Mouse (Mus musculus) forebrain, embryonic 11.5 days (tissue): ENCODE measurements around the gene Sfrp4. TPM values are rescaled to one million over a fixed set of nuclear protein-coding genes. Genes with fewer than 3 reads are reported as not detected.

Source experiments
- ATAC-seq: fragments of 200-750 bp; cut with Nextera tagmentation; replicated peaks from 2 replicates; pipeline ENCODE4 v1.8.0; 2017; ENCODE audit warnings: moderate TSS enrichment; ENCODE audit not compliant: low FRiP score
- DNase-seq: peaks from one replicate; pipeline ENCODE4 v3.0.0-alpha.2; 2017; ENCODE audit warnings: low spot score
- H3K27ac ChIP-seq: fragments of 300-500 bp; sonication (generic); 2 replicates; pipeline ENCODE4 v1.5.1; 2014; ENCODE audit warnings: low read depth, low read length
- H3K27me3 ChIP-seq: fragments of 300-500 bp; sonication (generic); 2 replicates; pipeline ENCODE4 v1.6.1; 2014; ENCODE audit warnings: mild to moderate bottlenecking, low read length, mixed read lengths; ENCODE audit not compliant: control insufficient read depth, insufficient read depth
- H3K36me3 ChIP-seq: fragments of 300-500 bp; sonication (generic); 2 replicates; pipeline ENCODE4 v1.6.1; 2014; ENCODE audit warnings: mild to moderate bottlenecking, low read length, moderate library complexity, mixed read lengths; ENCODE audit not compliant: control insufficient read depth, insufficient read depth
- H3K4me1 ChIP-seq: fragments of 300-500 bp; sonication (generic); replicated peaks from 2 replicates; pipeline ENCODE4 v1.6.1; 2014; ENCODE audit warnings: low read length, mixed read lengths; ENCODE audit not compliant: control insufficient read depth, insufficient read depth
- H3K4me2 ChIP-seq: fragments of 300-500 bp; sonication (generic); 2 replicates; pipeline ENCODE4 v1.6.1; 2014; ENCODE audit warnings: low read depth, mild to moderate bottlenecking, low read length, moderate library complexity, mixed read lengths; ENCODE audit not compliant: severe bottlenecking
- H3K4me3 ChIP-seq: fragments of 300-500 bp; sonication (generic); 2 replicates; pipeline ENCODE4 v1.5.1; 2014; ENCODE audit warnings: low read depth, low read length
- H3K9ac ChIP-seq: fragments of 300-500 bp; sonication (generic); 2 replicates; pipeline ENCODE4 v1.6.1; 2014; ENCODE audit warnings: low read length
- H3K9me3 ChIP-seq: fragments of 300-500 bp; sonication (generic); 2 replicates; pipeline ENCODE4 v1.6.1; 2016; ENCODE audit warnings: low read length, mixed read lengths; ENCODE audit not compliant: control insufficient read depth
- WGBS: fragments of 180-500 bp; shearing (Covaris S2); extraction: QIAGEN DNeasy Blood & Tissue Kit; methylation state at CpG from one replicate; pipeline ENCODE4 v1.1.7; 2014; 5-methylcytosine and 5-hydroxymethylcytosine counted together
- polyA plus RNA-seq: library from polyadenylated mRNA; unstranded; fragments of >200 nt; fragmentation: Nextera tagmentation; extraction: Ambion mirVana; gene quantifications from 2 replicates; pipeline ENCODE4 v1.2.1, GENCODE M21; 2014

Sfrp4 gene
- polyA plus RNA-seq, 1 experiment from 2014 or later: 2.2 TPM

DNA sequence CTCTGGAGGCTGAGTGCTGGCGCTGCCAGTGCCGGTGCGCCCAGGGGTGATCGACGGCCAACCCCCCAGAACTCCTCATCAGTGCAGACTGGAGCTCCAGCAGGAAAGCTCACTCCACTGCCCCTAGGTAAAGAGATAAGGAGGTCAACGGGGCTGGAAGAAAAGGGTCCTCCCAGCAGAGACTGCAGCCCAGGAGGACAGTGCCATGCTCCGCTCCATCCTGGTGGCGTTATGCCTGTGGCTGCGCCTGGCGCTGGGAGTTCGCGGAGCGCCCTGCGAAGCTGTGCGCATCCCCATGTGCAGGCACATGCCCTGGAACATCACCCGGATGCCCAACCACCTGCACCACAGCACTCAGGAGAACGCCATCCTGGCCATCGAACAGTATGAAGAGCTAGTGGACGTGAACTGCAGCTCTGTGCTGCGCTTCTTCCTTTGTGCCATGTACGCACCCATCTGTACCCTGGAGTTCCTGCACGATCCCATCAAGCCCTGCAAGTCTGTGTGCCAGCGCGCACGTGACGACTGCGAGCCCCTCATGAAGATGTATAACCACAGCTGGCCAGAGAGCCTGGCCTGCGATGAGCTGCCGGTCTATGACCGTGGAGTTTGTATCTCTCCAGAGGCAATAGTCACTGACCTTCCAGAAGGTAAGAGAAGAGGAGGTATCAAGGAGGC is 463 bp downstream of the Sfrp4 start:
- no peak overlapping the region for H3K27ac ChIP-seq
- DNase-seq: peak; percentile 57
- WGBS: 23% methylated on average over 30 of the region's 30 CpGs

DNA sequence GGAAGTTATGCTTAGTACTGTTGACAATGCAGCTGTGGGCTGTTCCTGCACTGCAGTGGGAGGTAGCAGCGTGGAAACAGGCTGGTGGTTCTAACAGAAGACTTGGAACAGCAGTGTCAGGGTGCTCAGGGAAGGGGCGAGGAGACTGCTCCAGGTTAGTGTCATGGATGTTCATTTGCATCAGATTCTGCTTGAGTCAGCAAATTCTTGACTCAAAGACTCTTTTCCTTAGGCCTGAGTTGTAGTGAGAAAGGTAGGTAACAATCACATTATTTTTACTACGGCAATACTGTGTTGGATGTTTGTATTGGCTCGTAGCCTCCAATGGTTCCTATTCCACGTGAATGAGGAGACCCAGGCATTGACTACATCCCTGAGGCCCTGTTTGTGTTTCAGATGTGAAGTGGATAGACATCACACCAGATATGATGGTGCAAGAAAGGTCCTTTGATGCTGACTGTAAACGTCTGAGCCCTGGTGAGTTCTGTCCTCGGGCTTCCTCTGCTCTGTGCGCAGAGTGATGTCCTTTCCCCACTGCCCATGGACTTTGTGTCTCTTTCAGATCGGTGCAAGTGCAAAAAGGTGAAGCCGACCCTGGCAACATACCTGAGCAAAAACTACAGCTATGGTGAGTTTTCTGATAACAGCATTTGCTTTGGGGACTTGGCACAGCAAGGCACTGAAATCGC is 1.9 kb downstream of the Sfrp4 start:
- 0 out of 2 replicates have a peak, but pooled peaks cover 4% of the 10 kb centered on the region for H3K4me1 ChIP-seq
- DNase-seq (no peak), ATAC-seq (no peak)
- H3K9me3 ChIP-seq: no peaks in the 10 kb centered on the region
- no peak overlapping the region for H3K4me3 ChIP-seq
- peaks cover 3% of the 10 kb centered on the region; the same call in 1 of the 2 replicates for H3K27me3 ChIP-seq
- no peak overlapping the region for H3K4me2 ChIP-seq
- no peaks in the 10 kb centered on the region for H3K36me3 ChIP-seq
- H3K9ac ChIP-seq: no peak overlapping the region
- H3K27ac ChIP-seq: no peak overlapping the region
- WGBS: 89% methylated on average over 11 of the region's 11 CpGs

More for the DNA sequence above, 463 bp downstream of the Sfrp4 start:
- Histone ChIP-seq H3K9ac (peak overlapping the region; percentile 62), H3K36me3 (no peaks in the 10 kb centered on the region), H3K4me3 (peak overlapping the region; percentile 44), H3K4me1 (0 out of 2 replicates have a peak, but pooled peaks cover 4% of the 10 kb centered on the region), H3K27me3 (peaks cover 3% of the 10 kb centered on the region; the same call in 1 of the 2 replicates), H3K9me3 (no peaks in the 10 kb centered on the region), H3K4me2 (peak overlapping the region; percentile 83)
- peak; percentile 31 for ATAC-seq

DNA sequence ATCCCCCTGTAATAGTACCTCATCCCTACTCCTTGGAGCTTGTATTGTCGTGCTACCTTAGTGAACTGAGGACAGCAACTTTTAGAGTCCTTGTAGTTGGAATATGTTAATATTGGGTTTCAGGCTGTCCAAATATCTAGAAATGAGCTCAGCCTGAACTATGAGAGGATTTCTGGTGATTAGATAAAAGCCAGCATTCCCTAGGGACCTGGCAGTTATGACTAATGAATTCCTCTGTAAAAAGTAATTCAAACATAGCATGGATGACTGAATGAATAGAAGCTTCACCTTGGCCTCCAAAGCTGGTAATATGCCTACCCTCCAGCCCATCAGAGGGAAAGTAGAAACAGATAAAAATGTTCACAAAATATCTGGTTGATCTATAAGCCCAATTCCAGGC is 3.6 kb downstream of the Sfrp4 start:
- no peak overlapping the region for H3K9ac ChIP-seq
- no peak for ATAC-seq
- 74% methylated on average over 1 of the region's 1 CpGs for WGBS
- no peak overlapping the region for H3K27ac ChIP-seq
- peaks cover 3% of the 10 kb centered on the region; the same call in 1 of the 2 replicates for H3K27me3 ChIP-seq
- no peak overlapping the region for H3K4me2 ChIP-seq
- no peaks in the 10 kb centered on the region for H3K36me3 ChIP-seq
- 0 out of 2 replicates have a peak, but pooled peaks cover 4% of the 10 kb centered on the region for H3K4me1 ChIP-seq
- no peak for DNase-seq
- H3K4me3 ChIP-seq: no peak overlapping the region
- H3K9me3 ChIP-seq: no peaks in the 10 kb centered on the region

DNA sequence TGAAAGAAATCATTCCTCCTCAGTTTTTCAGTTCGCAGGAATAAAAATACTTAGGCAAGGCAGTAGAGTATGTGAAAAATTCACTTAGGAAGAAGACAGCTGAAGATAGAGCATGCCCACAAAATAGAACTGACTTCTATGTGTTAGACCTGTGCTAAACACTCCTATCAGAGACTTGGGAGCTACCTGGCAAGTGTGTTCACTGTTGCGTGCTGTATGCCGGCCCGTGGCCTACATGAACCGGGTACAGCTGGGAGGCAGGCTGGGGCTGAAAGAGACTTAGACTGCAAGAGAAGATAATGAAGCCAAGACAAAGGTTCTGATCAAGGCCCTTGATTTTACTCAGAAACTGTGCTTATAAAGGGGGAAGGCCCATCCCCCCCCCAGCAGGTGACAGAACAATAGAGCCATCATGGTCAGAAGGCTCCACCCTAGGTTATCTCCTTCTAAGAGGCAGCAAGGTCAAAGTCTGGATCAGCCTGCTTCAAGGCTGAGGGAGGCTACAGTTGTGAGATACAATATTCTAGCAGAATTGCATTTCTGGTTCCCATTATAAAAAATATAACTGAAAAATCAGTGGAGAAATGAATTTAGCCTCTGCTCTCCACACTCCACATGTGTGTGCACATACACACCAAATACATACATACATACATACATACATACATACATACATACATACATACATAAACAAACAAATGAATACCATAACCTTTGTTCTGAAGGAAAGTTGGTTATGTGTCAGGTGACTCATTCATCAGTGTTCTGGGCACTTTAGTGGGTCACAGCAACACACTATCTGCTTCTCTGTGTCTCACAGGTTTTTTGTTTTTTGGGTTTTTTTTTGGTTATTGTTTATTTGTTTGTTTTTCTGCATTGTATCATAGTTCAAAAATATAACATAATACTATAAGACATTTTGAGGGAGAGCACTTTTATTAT is 8.1 kb downstream of the Sfrp4 start:
- H3K9me3 ChIP-seq: no peaks in the 10 kb centered on the region
- ATAC-seq: no peak
- no peaks in the 10 kb centered on the region for H3K27me3 ChIP-seq
- no peak for DNase-seq
- no peak overlapping the region for H3K9ac ChIP-seq
- H3K27ac ChIP-seq: no peak overlapping the region
- H3K4me1 ChIP-seq: no peaks in the 10 kb centered on the region
- no peak overlapping the region for H3K4me2 ChIP-seq
- H3K4me3 ChIP-seq: no peak overlapping the region
- no peaks in the 10 kb centered on the region for H3K36me3 ChIP-seq
- 86% methylated on average over 5 of the region's 5 CpGs for WGBS

DNA sequence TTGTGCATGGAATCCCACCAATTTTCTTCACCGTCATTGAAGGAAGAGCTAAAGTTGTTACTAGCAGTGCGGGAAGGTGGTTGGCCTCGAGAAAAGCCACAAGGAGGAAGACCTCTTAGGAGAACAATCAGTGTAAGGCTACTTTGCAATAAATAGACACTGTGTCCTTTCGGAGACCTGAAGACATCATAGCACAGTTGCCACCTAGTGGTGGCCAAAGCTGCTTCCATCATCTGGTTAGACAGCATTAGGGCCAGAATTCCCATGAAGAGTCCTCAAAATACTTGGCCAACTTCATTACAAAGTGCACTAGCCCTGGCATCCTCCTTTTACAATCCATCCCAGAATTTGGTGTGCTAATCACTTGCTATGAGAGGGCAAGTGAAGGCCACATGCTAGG is 13.2 kb downstream of the Sfrp4 start:
- 84% methylated on average over 4 of the region's 4 CpGs for WGBS
- no peak overlapping the region for H3K4me2 ChIP-seq
- H3K36me3 ChIP-seq: no peaks in the 10 kb centered on the region
- ATAC-seq (0 out of 2 replicates have a peak, but pooled peaks have one; percentile 53), DNase-seq (no peak)
- no peaks in the 10 kb centered on the region for H3K9me3 ChIP-seq
- H3K4me3 ChIP-seq: no peak overlapping the region
- no peak overlapping the region for H3K27ac ChIP-seq
- H3K27me3 ChIP-seq: no peaks in the 10 kb centered on the region
- no peaks in the 10 kb centered on the region for H3K4me1 ChIP-seq
- H3K9ac ChIP-seq: no peak overlapping the region

DNA sequence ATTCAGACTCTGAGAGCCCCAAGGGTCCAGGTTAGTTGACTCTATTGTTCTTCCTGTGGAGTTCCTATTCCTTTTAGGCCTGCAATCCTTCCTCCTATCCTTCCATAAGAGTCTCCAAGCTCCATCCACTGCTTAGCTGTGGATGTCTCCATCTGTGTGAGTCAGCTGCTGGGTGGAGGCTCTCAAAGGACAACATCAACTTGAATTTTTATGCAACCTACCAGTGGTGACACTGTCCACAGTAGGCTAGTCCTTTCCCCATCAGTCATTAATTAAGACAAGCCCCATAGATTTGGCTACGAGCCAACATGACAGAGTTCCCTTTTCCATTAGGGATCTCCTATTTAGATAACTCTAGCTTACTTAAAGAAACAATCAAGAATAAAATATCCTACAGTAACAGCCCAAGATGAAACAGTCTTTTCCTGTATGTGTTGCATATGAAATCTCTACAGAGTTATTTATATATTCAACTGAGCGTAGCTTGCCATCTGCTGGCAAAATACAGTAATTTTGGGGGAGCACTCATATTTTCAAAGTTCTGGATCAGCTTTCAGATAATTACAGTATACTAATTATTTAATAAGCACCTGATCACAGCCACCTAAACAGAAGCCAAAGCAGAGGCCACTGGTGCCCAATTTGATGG is 17.4 kb downstream of the Sfrp4 start:
- no peak for DNase-seq
- no peak for ATAC-seq

DNA sequence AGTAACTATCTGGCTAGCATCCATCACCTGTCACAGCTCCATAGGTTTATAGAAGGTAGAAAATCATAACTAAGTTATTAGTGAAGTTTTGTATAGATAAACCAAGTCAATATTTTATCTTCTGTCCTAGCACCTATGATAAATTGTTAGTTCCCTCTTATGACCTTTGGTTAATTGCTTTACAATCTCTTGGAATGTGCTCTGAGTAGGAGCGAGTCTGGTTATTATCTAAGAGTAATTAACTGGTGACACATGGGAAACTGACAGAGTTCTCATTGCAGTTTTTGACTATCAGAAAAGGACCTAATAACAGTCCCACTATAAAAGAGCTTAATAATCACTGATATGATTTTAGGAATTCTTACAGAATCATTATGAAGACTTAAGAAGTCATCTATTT is 20.6 kb downstream of the Sfrp4 start:
- 82% methylated on average over 1 of the region's 1 CpGs for WGBS
- no peak overlapping the region for H3K9ac ChIP-seq
- H3K27ac ChIP-seq: no peak overlapping the region
- H3K9me3 ChIP-seq: no peaks in the 10 kb centered on the region
- H3K36me3 ChIP-seq: no peaks in the 10 kb centered on the region
- no peak overlapping the region for H3K4me3 ChIP-seq
- H3K4me2 ChIP-seq: no peak overlapping the region
- DNase-seq (no peak), ATAC-seq (no peak)
- H3K27me3 ChIP-seq: no peaks in the 10 kb centered on the region
- H3K4me1 ChIP-seq: no peaks in the 10 kb centered on the region

More for the DNA sequence above, 17.4 kb downstream of the Sfrp4 start:
- H3K27ac ChIP-seq: no peak overlapping the region
- H3K9ac ChIP-seq: no peak overlapping the region
- no peaks in the 10 kb centered on the region for H3K4me1 ChIP-seq
- no peaks in the 10 kb centered on the region for H3K36me3 ChIP-seq
- H3K9me3 ChIP-seq: no peaks in the 10 kb centered on the region
- 84% methylated on average over 2 of the region's 2 CpGs for WGBS
- no peaks in the 10 kb centered on the region for H3K27me3 ChIP-seq
- no peak overlapping the region for H3K4me2 ChIP-seq
- H3K4me3 ChIP-seq: no peak overlapping the region

DNA sequence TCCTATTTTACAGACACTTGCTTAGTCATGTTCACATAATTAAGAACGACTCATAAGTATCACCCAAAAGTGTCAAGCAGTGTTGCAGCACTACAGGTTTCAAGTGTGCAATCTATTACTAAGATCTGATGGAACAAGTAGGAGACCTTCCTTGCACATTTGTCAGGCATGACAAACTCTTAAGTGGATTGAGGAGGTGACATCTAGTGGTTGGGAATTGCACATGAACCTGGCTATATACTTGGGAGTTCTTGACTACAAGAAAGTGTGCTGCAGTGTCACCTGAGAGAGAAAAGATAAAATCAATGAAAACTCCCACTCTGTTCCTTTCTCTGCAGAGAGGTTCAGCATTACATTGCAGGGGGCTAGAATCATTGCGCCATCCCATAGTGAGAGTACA is 21.3 kb downstream of the Sfrp4 start:
- Histone ChIP-seq H3K27me3 (no peaks in the 10 kb centered on the region), H3K4me1 (no peaks in the 10 kb centered on the region), H3K4me2 (no peak overlapping the region), H3K9me3 (no peaks in the 10 kb centered on the region), H3K4me3 (no peak overlapping the region), H3K9ac (no peak overlapping the region), H3K27ac (no peak overlapping the region), H3K36me3 (no peaks in the 10 kb centered on the region)
- no peak for DNase-seq
- WGBS: 81% methylated on average over 2 of the region's 2 CpGs
- ATAC-seq: no peak
